Mouse (Mus musculus): ENCODE measurements around the gene Hist1h4f. TPM values are rescaled to one million over a fixed set of nuclear protein-coding genes. Genes with fewer than 3 reads are reported as not detected.
"Not testable (repeated sequence)": the region's sequence is repeated elsewhere in the genome, so short reads cannot be mapped to it uniquely, and the experiment has no call there.

The Hist1h4f gene
- polyA plus RNA-seq, 1 experiment from 2014 or later: not detected

DNA sequence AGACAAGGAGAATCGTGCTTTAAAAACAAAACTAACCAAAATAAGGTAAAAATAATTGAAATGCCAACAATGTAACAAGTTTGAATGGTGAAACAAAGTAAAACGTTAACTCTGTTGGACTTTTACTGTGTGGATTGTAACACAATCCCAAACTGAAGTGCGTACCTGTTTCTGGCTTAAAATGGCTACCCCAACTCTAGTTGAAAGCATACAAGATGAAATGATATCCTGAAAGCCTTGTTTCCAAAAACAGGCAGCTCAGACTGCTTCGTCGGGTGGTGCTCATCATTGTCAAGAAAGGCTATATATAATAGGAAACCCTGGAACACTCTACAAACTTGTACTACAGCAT lies 10.1 kb upstream of the Hist1h4f start:
- not testable (repeated sequence) for H3K36me3 ChIP-seq (ENCODE audit: control insufficient read depth, insufficient read depth, low read length); H3K9me3 ChIP-seq (replicated peaks; ENCODE audit: control insufficient read depth, low read length, poor library complexity, severe bottlenecking); H3K4me1 ChIP-seq (ENCODE audit: control insufficient read depth, insufficient read depth, low read length); H3K27me3 ChIP-seq (ENCODE audit: control insufficient read depth, insufficient read depth, low read depth, low read length); H3K9ac ChIP-seq (ENCODE audit: low read depth, low read length); ATAC-seq
- WGBS: 0% methylated on average over 2 of the region's 5 CpGs
- peak overlapping the region; percentile 85 for H3K4me2 ChIP-seq (ENCODE audit: low read length)
- peak overlapping the region; percentile 98 for H3K27ac ChIP-seq (ENCODE audit: low read length)
- H3K4me3 ChIP-seq (ENCODE audit: low read depth, low read length): peak overlapping the region; percentile 47

DNA sequence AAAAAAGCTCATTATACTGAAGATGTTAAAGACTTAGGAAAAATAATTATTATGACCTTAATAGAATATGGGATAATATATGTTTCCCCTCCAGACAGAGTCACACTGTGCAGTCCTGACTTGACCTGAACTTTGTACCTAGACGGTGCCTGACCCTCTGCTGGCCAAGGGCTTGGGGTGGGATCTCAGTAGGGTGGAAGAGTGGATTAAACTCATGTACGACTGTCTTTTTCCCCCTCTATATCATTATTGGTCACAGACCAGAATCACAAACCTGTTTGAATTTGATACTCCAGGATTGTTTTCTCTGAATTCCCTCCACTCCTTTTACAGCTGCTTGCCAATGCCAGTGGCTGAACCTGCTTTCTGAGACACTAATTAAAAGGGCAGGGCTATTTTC lies 9.3 kb upstream of the Hist1h4f start:
- not testable (repeated sequence) for H3K36me3 ChIP-seq (ENCODE audit: control insufficient read depth, insufficient read depth, low read length); H3K27ac ChIP-seq (ENCODE audit: low read length); H3K4me2 ChIP-seq (ENCODE audit: low read length); H3K9ac ChIP-seq (ENCODE audit: low read depth, low read length); H3K9me3 ChIP-seq (replicated peaks; ENCODE audit: control insufficient read depth, low read length, poor library complexity, severe bottlenecking); ATAC-seq; H3K27me3 ChIP-seq (ENCODE audit: control insufficient read depth, insufficient read depth, low read depth, low read length); H3K4me1 ChIP-seq (ENCODE audit: control insufficient read depth, insufficient read depth, low read length); H3K4me3 ChIP-seq (ENCODE audit: low read depth, low read length)
- WGBS: 14% methylated on average over 2 of the region's 2 CpGs

DNA sequence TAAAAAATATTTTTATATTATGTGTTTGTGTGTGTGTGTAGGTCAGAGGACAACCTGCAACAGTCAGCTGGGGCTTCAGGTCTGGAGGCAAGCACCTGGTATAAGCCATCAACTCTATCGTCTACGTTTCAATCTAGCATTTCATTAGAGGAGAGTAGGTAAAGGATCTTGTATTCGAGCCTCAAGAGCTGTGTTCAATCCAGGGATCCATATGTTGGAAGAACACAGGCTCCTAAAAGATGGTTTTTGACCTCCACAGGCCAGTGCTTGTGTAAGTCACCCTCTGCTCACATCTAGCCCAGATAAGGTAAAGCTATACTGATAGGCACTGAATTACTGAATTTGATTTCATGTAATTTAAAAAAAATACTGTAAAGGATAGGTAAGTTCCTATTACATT lies 5.5 kb upstream of the Hist1h4f start:
- H3K27me3 ChIP-seq (ENCODE audit: control insufficient read depth, insufficient read depth, low read depth, low read length): no peaks in the 10 kb centered on the region
- H3K9me3 ChIP-seq (replicated peaks; ENCODE audit: control insufficient read depth, low read length, poor library complexity, severe bottlenecking): no peaks in the 10 kb centered on the region
- H3K4me1 ChIP-seq (ENCODE audit: control insufficient read depth, insufficient read depth, low read length): peaks cover 18% of the 10 kb centered on the region
- no peaks in the 10 kb centered on the region for H3K36me3 ChIP-seq (ENCODE audit: control insufficient read depth, insufficient read depth, low read length)
- no peak overlapping the region for H3K4me3 ChIP-seq (ENCODE audit: low read depth, low read length)
- WGBS: 68% methylated on average over 3 of the region's 3 CpGs
- no peak overlapping the region for H3K4me2 ChIP-seq (ENCODE audit: low read length)
- H3K27ac ChIP-seq (ENCODE audit: low read length): no peak overlapping the region
- H3K9ac ChIP-seq (ENCODE audit: low read depth, low read length): 0 out of 2 replicates have a peak overlapping the region, but pooled peaks have one; percentile 10
- ATAC-seq: no peak

DNA sequence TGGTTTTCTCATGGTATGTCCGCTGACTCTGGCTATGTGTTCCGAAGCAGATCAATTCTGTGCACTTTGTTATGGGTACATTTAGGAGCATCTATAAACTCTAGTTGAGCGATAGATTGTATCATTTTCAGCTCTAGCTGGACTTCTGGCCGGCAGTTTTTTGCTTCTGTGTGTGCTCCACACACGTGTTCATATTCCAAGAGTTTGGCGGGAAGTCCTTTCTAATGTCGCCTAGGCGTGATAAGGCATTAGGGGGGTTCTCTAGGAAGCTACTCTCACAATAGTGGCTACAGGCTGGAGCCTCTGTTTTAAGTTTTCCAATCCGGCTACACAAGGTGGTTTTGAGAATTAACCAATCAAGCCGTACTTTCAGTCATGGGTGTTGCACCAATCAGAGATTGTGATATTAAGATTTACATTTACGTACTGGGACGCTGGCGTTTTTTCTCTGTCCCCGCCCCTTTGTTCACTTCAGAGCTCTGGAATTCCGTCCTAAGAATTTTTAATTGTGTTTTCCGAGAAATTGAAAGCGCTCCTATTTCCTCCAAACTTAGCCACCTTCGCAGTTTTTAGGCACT lies 4.5 kb upstream of the Hist1h4f start:
- peak overlapping the region; percentile 96 for H3K4me2 ChIP-seq (ENCODE audit: low read length)
- no peaks in the 10 kb centered on the region for H3K9me3 ChIP-seq (replicated peaks; ENCODE audit: control insufficient read depth, low read length, poor library complexity, severe bottlenecking)
- peak overlapping the region; percentile 46 for H3K4me3 ChIP-seq (ENCODE audit: low read depth, low read length)
- WGBS: under 1% methylated on average over 18 of the region's 18 CpGs
- peak overlapping the region; percentile 83 for H3K27ac ChIP-seq (ENCODE audit: low read length)
- H3K4me1 ChIP-seq (ENCODE audit: control insufficient read depth, insufficient read depth, low read length): peaks cover 18% of the 10 kb centered on the region
- ATAC-seq: peak; percentile 80
- H3K36me3 ChIP-seq (ENCODE audit: control insufficient read depth, insufficient read depth, low read length): no peaks in the 10 kb centered on the region
- H3K9ac ChIP-seq (ENCODE audit: low read depth, low read length): peak overlapping the region; percentile 63
- no peaks in the 10 kb centered on the region for H3K27me3 ChIP-seq (ENCODE audit: control insufficient read depth, insufficient read depth, low read depth, low read length)

DNA sequence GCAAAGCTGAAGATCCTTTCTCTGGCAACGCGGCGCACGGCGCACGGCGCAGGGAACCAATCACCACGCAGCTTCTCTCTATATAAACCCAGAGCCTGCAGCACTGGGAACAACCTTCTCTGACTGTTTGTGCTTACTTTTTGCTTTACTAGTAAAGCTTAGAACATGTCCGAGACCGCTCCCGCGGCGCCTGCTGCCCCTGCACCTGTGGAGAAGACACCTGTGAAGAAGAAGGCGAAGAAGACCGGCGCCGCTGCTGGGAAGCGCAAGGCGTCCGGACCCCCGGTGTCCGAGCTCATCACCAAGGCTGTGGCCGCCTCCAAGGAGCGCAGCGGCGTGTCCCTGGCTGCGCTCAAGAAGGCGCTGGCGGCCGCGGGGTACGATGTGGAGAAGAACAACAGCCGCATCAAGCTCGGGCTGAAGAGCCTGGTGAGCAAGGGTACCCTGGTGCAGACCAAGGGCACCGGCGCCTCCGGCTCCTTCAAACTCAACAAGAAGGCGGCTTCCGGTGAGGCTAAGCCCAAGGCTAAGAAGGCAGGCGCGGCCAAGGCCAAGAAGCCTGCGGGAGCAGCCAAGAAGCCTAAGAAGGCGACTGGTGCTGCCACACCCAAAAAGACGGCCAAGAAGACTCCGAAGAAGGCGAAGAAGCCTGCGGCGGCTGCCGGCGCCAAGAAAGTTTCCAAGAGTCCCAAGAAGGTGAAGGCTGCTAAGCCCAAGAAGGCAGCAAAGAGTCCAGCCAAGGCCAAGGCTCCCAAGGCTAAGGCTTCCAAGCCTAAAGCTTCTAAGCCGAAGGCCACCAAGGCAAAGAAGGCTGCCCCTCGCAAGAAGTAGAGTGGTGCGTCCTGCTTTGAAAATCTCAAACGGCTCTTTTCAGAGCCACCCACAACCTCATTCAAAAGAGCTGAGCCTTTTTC lies 3.7 kb upstream of the Hist1h4f start:
- peaks cover 23% of the 10 kb centered on the region for H3K4me1 ChIP-seq (ENCODE audit: control insufficient read depth, insufficient read depth, low read length)

DNA sequence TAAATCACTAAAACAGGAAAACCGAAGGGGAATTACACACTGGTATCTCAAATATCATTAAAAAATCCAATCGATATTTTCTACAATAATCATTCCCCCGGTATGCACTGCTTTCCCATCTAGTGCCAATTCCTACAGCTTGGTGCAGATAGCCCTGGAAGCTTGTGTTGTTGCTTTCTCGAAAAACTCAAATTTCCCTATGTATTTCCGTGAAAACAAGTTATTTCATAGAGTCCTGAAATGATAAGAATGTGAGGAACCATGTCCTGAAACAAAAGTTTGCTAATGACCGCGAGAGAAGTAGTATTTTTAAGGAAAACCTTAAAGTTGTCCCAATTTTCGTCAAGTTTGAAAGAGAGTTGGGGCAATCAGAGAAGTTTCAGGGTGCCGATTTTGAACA lies 2.9 kb upstream of the Hist1h4f start:
- H3K36me3 ChIP-seq (ENCODE audit: control insufficient read depth, insufficient read depth, low read length): no peaks in the 10 kb centered on the region
- H3K27me3 ChIP-seq (ENCODE audit: control insufficient read depth, insufficient read depth, low read depth, low read length): no peaks in the 10 kb centered on the region
- WGBS: 20% methylated on average over 9 of the region's 9 CpGs
- H3K4me1 ChIP-seq (ENCODE audit: control insufficient read depth, insufficient read depth, low read length): peaks cover 23% of the 10 kb centered on the region
- peak overlapping the region; percentile 96 for H3K4me2 ChIP-seq (ENCODE audit: low read length)
- no peaks in the 10 kb centered on the region for H3K9me3 ChIP-seq (replicated peaks; ENCODE audit: control insufficient read depth, low read length, poor library complexity, severe bottlenecking)
- peak overlapping the region; percentile 63 for H3K9ac ChIP-seq (ENCODE audit: low read depth, low read length)
- peak overlapping the region; percentile 46 for H3K4me3 ChIP-seq (ENCODE audit: low read depth, low read length)
- H3K27ac ChIP-seq (ENCODE audit: low read length): peak overlapping the region; percentile 78
- no peak for ATAC-seq

More for the DNA sequence above, 3.7 kb upstream of the Hist1h4f start:
- peak overlapping the region; percentile 96 for H3K4me2 ChIP-seq (ENCODE audit: low read length)
- WGBS: under 1% methylated on average over 50 of the region's 54 CpGs
- no peaks in the 10 kb centered on the region for H3K9me3 ChIP-seq (replicated peaks; ENCODE audit: control insufficient read depth, low read length, poor library complexity, severe bottlenecking)
- H3K27ac ChIP-seq (ENCODE audit: low read length): peak overlapping the region; percentile 78
- H3K36me3 ChIP-seq (ENCODE audit: control insufficient read depth, insufficient read depth, low read length): no peaks in the 10 kb centered on the region
- H3K4me3 ChIP-seq (ENCODE audit: low read depth, low read length): peak overlapping the region; percentile 46
- ATAC-seq: peak; percentile 66
- no peaks in the 10 kb centered on the region for H3K27me3 ChIP-seq (ENCODE audit: control insufficient read depth, insufficient read depth, low read depth, low read length)
- peak overlapping the region; percentile 63 for H3K9ac ChIP-seq (ENCODE audit: low read depth, low read length)

DNA sequence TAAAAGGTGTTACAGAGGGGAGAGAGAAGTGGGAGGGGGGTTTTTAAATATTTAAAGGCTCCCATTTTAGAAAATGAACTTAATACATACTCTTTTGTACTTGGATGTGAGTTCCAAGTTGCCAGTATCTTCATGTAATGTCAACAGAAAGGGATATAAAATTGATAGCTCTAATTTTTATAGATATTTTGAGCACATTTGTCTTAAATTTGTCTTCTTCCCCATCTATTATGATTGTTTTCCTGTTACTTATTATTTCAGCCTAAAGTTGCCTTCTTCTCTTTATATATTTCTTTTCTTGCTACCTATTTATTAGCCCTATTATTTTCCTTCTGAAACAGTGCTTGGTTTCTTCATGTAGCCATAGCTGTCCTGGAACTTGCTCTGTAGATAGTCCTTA lies 1.5 kb upstream of the Hist1h4f start, which contains the start of gene Hist1h1d:
Gene Hist1h1d, plus strand, starts transcription at position 301 of the 400 bp plus-strand sequence.
- Histone ChIP-seq H3K4me1 (ENCODE audit: control insufficient read depth, insufficient read depth, low read length) (peaks cover 23% of the 10 kb centered on the region), H3K4me3 (ENCODE audit: low read depth, low read length) (no peak within 1 kb of the TSS), H3K4me2 (ENCODE audit: low read length) (no peak within 1 kb of the TSS; the same call in 1 of the 2 replicates), H3K36me3 (ENCODE audit: control insufficient read depth, insufficient read depth, low read length) (no peaks in the 10 kb centered on the region), H3K27ac (ENCODE audit: low read length) (no peak within 1 kb of the TSS; the same call in 1 of the 2 replicates), H3K9me3 (replicated peaks; ENCODE audit: control insufficient read depth, low read length, poor library complexity, severe bottlenecking) (no peaks in the 10 kb centered on the region), H3K27me3 (ENCODE audit: control insufficient read depth, insufficient read depth, low read depth, low read length) (no peaks in the 10 kb centered on the region), H3K9ac (ENCODE audit: low read depth, low read length) (no peak within 1 kb of the TSS)
- ATAC-seq: no peak

DNA sequence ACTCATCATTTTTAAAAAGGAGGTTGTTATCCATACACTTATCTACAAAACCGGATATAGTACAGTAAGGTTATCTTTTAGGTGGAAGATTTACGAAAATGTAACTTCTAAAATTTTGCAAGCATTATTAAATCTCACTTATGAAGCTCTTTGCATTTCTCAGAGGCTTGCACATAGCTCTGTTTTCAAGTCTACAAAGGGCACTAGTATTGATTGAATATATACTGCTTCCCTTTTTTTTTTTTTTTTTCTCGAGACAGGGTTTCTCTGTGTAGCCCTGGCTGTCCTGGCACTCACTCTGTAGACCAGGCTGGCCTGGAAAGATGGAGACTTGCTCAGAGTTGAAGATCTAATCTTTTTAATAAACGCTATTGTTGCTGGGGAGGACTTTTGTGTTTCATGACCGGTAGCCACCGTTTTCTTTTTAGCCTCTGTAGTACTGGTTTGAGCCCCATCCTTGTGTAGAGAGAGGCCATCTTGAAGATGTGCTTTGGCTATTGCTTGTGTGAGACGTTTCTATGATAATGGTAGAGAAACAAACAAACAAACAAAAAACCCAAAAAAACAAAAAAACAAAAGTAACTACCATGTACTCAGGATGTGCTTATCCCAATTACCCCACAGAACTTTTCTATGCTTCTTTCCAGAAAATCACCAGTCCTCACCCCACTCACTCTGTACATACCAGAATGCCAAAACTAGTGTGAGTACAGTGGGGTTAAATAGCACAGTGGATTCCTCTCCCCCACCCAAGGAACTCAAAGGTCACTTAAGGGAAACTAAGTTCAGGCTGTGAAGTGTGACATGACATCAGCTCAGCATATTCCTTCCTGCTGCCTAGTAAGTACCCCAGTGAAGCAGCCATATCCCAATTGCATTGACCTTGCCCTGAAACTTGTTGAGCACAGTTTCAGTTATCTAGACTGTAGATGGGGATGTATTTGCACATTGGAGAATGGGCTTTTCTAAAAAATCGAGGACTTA lies 775 bp upstream of the Hist1h4f start:
- Histone ChIP-seq H3K27me3 (ENCODE audit: control insufficient read depth, insufficient read depth, low read depth, low read length) (no peaks in the 10 kb centered on the region), H3K4me2 (ENCODE audit: low read length) (peak overlapping the region; percentile 67), H3K36me3 (ENCODE audit: control insufficient read depth, insufficient read depth, low read length) (no peaks in the 10 kb centered on the region), H3K9me3 (replicated peaks; ENCODE audit: control insufficient read depth, low read length, poor library complexity, severe bottlenecking) (no peaks in the 10 kb centered on the region), H3K4me1 (ENCODE audit: control insufficient read depth, insufficient read depth, low read length) (peaks cover 23% of the 10 kb centered on the region), H3K27ac (ENCODE audit: low read length) (peak overlapping the region; percentile 86), H3K4me3 (ENCODE audit: low read depth, low read length) (peak overlapping the region; percentile 45), H3K9ac (ENCODE audit: low read depth, low read length) (no peak overlapping the region)
- WGBS: 48% methylated on average over 8 of the region's 8 CpGs
- no peak for ATAC-seq
